Mouse (Mus musculus) left cerebral cortex, adult 11 months (tissue): ENCODE measurements at regions not wholly inside any gene's neighbourhood (a gene's known extent, or its start where the extent isn't known, plus 50 kb on each side); places are given as distances from the start of the nearest gene placed in this dataset.

Source experiments
- DNase-seq: peaks from one replicate; pipeline ENCODE4 v3.0.0; 2022; ENCODE audit warnings: low spot score

GRCm38 (mm10) chr5:33512253-33512884 lies 78.6 kb upstream of the Nkx1-1 start:
- DNase-seq: no peak

DNA sequence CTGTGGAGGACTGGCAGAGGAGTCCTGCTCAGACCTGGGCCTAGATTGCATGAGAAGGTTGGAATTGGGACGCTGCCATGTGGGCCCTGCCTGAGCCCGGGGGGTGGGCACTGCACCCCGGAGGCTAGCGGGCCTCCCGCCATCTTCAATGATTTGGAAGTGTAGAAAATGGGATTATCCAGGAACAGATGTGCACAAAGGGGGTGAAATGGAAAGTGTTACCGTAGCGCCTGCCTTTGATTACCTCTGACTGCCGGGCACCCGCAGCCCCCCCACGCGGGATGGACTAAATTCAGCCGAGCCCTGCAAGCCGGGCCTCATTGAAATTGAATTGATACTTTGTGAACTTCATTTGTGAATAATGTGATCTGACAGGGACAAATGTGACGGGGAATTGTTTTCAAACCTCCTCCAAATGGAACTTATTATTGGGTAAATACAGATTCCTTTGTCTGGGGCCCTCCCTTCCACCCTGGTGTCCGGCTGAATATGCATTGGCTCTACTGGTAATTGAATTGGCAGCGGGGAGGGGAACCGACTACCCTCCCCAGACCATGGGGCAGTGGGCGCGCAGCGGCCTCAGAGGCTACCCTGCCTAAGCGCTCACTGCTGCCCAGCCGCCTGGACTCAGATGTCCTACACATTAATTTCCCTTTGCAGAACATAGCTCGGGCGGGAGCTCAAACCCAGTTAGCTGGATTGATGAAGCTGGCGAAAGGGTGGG lies 77.9 kb upstream of the Nkx1-1 start:
- no peak for DNase-seq

DNA sequence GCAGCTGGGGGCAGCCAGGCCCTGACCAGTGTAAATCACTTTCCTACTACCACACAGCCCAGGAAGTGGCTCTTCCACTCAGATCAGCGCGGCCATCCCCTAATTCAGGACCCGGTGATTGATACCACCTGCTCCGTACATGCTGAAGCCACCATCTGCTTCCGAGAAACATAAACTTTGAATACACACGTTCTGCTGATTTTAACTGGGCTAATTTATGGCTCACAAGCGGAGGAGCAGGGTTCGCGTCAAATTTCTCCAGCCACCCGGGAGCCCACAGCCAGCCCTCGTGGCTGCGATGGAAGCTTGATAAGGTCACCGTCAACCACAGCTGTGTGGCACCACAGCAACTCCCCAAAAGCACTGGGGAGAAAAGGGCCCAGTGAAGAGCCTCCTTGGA lies 72.0 kb upstream of the Nkx1-1 start:
- DNase-seq: no peak

GRCm38 (mm10) chr5:33501735-33502495 lies 68.1 kb upstream of the Nkx1-1 start:
- DNase-seq: no peak

DNA sequence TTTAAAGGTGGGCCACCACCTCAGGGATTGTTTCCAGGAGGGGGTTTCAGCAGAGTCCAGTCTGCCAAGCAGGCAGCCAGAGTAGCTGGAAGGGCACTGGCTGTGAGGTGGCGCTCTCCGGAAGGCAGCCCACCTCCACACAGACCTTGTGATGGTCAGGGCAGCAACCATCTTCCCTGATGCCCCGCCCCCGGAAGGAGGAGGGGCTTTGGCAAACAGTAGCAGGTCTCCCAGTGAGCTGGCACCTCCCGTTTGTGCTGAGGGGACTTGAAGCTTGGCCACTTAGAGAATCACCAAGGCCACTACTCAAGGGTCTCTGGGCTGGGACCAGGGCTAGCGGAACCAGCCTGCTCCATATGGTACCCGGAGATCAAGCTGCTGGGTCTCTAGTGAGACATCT lies 67.4 kb upstream of the Nkx1-1 start:
- no peak for DNase-seq

GRCm38 (mm10) chr5:33495900-33496529 lies 62.2 kb upstream of the Nkx1-1 start:
- peak; percentile 44 for DNase-seq

GRCm38 (mm10) chr5:33495276-33495675 lies 61.5 kb upstream of the Nkx1-1 start:
- DNase-seq: no peak

- DNase-seq: no peak
These were observed 59.0 kb upstream of the Nkx1-1 start for GRCm38 (mm10) chr5:33492604-33493315.

DNA sequence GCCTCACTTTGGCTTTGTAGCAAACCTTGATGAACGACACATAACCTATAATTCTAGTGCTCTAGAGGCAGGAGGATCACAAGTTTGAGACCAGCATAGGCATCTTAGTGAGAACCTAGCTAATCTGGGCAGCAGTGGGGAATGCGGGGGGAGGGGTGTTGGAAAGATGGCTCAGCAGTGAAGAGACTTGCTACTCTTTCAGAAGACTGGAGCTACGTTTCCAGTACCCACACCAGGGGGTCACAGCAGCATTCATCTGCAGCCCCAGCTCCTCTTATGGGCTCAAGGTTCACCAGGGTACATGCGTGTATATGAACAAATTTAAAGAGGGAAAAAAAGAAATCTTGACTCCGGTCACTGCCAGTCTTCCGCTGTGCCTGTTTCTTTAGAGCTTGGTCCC lies 55.5 kb upstream of the Nkx1-1 start:
- no peak for DNase-seq

- no peak for DNase-seq
These were observed 54.4 kb upstream of the Nkx1-1 start for GRCm38 (mm10) chr5:33488152-33488561.

- DNase-seq: no peak
These were observed 52.0 kb upstream of the Nkx1-1 start for GRCm38 (mm10) chr5:33485765-33486164.
